Mouse (Mus musculus) T-cell, adult 2 months (primary cell): ENCODE results near the gene Rnf26.
"Not testable (repeated sequence)": the region's sequence is repeated elsewhere in the genome, so short reads cannot be mapped to it uniquely, and the experiment has no call there.

Experiments
- DNase-seq: peaks from one replicate; pipeline ENCODE4 v3.0.0; 2022; ENCODE audit warnings: low spot score

Rnf26 gene

DNA sequence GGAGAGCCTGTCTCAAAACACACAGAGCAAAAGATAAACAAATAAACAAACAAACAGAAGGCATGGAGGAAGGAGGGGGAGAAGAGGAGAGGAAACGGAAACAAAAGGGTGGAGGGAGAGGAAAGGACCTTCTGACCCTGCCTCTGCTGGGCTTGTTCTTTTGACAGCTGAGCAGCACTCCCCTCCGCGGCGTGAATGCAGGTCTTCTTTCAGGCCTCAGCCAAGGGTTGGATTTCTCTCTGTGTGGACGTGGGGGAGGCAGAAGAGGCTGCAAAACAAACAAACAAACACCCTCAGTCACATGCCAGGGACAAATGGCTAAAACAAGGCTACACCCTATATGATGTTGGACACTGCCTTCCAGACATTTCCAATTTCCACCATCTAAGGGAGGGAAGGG, 11.7 kb upstream of the Rnf26 start:
- DNase-seq = no peak

DNA sequence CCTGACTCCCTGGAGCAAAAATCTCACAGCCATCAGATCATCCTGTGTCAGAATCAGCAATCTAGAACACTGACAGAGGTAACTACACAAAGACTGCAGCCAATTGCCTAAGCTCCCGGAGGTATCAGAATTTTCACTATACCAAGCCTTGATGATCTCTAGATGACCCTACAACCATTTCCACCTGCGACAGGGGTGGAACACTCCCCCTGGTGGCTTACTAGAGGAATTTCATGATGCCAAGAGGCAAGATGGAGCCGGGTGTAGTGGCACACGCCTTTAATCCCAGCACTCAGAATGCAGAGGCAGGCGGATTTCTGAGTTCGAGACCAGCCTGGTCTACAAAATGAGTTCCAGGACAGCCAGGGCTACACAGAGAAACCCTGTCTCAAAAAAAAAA, 11.0 kb upstream of the Rnf26 start:
- no peak for DNase-seq

DNA sequence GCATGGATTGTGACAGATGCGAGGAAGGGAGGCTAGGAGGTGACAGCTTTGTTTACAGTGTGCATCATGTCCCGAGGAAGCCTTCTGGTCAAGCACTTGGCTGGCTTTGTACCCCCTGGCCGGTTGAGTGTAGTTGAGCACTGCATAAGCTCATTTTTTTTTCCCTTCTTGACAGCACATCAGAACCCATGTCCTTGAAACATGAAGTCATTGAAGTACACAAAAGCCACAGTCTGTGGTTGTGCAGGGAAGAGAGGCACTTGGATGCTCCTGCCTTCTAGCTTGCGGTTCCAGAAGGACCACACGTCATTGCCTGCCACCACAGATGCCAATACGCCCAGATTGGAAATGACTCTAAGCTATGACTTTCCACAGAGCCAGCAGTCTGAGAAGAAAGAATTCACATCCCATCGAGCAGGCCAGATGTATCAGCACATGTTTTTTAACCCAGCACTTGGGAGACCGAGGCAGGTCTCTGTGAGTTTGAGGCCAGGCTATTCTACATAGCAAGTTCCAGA, 6.7 kb upstream of the Rnf26 start:
- DNase-seq = no peak

DNA sequence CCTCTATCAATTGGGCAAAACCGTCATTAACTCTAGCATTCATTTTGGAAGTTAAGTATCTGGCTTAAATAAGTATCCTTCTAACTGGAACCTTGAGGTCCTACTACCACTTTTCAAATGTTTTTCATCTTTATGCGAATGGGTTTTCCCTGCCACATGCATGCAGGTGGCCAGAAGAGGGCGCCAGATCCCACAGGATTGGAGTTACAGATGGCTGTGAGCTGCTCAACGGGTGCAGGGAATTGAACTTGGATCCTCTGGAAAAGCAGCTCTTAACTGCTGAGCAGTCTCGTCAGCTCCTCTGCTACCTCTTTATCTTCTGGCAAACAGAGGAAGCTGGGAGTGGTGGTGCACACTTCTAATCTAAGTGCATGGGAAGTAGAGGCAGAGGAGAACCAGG, 5.7 kb upstream of the Rnf26 start:
- DNase-seq = peak; percentile 40

DNA sequence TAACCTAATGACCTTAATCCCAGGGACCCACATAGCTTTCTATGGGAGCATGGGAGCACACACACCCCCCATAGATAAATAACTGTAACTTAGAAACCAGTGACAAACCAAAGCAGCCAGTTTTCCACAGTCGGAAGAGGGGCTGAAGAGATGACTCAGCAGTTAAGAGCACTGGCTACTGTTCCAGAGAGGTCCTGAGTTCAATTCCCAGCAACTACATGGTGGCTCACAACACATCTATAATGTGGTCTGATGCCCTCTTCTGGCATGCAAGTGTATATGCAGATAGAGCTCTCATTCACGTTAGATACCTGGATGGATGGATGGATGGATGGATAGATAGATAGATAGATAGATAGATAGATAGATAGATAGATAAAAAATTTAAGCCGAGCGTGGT, 2.9 kb upstream of the Rnf26 start:
- no peak for DNase-seq

DNA sequence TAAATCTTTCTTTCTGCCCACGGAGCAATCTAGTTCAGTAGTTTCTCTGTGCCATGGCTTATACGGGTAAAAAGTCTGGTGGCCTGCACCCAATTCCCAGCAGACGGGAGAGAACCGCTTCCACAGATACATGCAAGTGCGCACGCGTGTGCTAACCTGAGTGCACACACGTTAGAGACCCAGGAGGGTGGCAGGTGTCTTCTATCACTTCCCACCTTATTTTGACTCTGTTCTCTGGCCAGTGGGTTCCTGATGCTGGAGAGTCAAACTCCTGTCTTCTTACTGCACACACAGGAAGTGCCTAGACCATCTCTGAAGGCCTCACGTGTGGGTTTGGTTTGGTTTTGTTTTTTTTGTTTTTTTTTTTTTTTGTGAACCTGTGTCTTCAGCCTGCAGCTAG, 2.3 kb upstream of the Rnf26 start:
- no peak for DNase-seq

DNA sequence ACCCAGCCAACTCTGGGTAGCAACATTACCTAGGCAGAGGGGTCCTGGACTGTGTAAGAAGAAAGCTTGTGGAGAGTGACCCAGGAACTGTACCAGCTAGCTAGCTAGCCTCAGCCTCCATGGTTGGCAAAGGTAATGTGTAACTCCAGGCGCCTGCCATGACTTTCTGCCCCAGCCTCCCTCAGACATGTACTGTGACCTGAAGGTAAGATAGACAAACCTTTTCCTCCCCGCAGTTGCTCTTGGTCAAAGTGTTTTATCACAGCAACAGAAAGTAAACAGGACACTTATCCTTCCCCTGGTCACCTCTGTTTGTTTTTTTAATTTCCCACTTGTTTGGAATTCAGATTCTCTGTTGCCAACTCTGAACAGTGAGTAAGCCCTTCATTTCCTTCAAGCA, 1.1 kb upstream of the Rnf26 start:
- no peak for DNase-seq

DNA sequence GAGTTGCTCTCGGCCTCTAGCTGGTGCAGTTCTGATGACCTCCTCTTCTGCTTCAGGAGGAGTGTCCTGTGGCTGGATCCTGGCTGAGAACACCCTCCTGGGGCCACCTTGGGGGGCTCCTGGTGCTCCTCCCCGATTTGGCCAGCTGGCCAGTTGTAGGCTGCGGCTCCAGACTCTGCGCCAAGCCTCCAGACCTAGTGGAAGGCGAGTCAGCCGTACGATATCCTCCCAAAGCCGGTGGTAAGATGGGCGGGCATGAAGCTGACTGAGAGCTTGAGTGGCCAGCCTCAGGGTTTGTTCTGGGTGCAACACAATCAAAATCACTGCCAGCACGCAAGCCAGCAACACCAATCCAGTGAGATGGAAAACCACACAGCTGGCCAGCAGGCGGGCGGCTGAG, 1.4 kb downstream of the Rnf26 start:
- DNase-seq = not testable (repeated sequence)

DNA sequence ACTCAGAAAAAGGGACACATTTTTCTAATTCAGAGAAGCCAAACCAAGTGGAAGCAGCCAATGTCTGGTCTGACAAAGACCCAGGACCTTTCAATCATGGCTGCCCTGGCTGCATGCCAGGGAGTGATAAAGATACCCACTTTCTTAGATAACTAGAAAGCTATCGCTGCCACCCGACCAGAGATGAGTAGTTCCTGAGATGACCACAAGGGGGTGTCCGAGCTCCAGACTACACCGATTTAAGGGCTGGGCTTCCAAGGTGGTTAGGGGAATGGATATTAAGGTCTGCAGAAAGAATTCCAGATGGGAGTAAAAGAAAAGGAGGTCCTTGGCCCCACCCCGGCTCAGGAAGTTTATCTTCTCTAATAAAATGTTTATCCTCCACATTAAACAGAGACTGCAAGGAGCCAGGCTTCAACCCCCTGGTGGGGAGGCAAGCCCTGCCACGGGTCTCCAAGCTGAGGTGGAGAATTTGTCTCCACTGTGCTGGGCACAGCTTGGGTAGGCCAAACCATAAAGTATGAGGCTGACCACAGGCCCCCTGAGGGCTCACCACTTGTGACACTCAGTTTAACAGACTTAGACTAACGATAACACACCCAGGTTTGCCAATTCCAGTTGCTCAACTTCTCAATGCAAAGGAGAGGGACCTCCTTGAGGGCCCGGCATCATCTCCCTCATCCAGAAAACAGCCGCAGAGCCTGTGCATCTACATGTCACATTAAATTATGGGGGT, 3.8 kb downstream of the Rnf26 start:
- peak; percentile 69 for DNase-seq

DNA sequence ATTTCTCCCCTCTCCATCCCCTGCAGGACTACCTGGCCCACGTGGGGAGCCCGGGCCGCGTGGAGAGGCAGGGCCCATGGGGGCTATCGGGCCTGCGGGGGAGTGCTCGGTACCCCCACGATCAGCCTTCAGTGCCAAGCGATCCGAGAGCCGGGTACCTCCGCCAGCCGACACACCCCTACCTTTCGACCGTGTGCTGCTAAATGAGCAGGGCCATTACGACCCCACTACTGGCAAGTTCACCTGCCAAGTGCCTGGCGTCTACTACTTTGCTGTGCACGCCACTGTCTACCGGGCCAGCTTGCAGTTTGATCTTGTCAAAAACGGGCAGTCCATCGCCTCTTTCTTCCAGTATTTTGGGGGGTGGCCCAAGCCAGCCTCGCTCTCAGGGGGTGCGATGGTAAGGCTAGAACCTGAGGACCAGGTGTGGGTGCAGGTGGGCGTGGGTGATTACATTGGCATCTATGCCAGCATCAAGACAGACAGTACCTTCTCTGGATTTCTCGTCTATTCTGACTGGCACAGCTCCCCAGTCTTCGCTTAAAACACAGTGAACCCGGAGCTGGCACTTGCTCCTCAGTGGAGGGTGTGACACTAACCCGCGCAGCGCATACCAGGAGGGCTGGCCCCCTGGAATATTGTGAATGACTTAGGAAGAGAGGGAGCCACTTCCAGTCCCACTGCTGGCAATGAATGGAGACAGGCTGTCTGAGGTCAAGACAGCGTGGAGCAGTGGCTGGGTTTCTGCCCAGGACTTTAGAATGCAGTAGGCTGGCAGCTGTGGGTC, 4.9 kb downstream of the Rnf26 start:
- DNase-seq = no peak

DNA sequence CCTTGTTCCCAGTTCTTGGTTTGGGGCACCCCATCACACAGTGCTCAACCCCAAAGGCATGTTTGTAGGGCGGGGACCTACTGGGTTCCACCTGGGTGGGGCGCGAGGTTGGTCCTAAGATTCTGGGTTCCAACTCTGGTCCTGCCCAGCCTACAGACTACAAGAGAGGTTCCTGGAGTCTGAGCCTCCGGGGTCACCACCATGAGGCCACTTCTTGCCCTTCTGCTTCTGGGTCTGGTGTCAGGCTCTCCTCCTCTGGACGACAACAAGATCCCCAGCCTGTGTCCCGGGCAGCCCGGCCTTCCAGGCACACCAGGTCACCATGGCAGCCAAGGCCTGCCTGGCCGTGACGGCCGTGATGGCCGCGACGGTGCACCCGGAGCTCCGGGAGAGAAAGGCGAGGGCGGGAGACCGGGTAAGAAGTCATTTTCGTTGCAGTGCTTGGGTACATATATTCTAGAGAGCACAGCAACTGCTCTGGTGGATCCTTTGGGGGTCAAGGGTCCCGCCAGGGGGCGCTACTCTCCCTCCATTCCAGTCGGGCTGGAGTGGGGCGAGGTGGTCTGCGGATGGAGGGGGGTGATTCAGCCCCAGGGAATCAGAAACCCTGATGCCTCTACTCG, 5.6 kb downstream of the Rnf26 start:
- no peak for DNase-seq

DNA sequence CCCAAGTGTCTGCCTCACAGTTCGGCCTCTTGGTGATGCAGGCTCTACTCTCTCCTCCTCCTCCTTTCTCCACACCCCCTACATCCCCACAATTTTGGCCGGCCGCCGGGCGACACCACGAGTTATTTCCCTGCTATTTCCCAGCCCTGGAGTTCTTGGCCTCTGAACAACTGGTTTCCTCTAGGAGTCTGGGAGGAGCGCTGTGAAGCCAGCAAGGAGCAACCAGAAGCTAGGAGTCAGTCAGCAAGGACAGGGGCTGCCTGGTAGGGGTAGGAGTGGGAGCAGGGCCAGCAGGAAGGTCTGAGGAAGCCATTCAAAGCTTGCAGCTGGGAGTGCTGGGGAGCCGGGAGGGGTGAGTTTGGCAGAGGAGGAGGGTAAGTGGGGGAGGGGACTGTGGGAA, 6.2 kb downstream of the Rnf26 start, which contains the start of gene C1qtnf5:
TSS of gene C1qtnf5 (plus strand) at position 136 of the 400 bp plus-strand sequence.
- no peak for DNase-seq

DNA sequence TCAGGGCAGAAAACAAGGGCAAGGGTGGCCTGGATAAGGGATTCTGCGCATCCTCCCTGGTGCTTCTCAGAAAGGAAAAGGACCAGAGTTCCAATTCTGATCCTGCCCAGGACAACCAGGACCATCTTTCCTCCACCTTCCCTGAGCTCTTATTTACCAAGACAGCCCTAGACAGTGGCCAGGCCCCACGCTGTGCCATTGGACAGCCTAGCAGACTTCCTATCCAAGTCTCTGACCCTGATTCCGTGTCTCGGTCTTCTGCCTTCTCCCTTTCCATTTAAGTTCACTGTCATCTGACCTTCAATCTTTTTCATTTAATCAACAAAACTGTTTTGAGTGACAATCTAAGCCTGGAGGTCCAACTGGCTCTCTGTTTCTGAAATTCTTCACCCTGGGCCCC, 6.7 kb downstream of the Rnf26 start:
- DNase-seq = no peak

DNA sequence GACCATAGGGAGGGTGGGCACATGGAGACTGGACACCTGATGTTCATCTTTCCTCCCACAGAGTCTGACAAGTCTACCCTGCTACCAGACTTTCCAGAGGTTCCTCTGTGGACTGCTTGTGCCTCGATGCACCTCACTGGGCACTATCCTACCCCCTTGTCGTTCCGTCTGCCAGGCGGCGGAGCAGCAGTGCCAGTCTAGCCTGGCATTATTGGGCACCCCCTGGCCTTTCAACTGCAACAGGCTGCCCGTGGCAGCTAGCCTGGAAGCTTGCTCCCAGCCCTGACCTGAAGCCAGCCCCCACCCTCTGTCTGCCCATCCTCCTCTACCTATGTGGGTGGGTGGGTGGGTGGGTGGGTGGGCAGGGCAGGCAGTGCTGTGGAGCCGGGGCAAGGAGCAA, 7.1 kb downstream of the Rnf26 start:
- no peak for DNase-seq

DNA sequence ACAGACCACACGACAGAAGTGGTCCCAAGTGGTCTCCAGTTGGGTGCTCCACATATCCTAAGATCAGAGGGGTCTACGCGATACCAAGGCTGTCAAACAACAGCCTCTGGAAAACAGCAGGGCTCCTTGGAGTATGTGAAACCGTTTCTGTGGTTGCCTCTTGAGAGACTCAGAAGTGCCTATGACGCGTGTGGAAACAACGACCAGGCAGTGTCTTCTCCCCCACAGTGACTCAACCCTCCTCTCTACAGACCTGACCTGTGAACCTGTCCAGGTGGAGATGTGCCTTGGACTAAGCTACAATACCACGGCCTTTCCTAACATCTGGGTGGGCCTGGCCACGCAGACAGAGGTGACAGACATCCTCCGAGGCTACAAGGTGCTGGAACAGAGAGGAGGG, 7.5 kb downstream of the Rnf26 start:
- DNase-seq = no peak

DNA sequence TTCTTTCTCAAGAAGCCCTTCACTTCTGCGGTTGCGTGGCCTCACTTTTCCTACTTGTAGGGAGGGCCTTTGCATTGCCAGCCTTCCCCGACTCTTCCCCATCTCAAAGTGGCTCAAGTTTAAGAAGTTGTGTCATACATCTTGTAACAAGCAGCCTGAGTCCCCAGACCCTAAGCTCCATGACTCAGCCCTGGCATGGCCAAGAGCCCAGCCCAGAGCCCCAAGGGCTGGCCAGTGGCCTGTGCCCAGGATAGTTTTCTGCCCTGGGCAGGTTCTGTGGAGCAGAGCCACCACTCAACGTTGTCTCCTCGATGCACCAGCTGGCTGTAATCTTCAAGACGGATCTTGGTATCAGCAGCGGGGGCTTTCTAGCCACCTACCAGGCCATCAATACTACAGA, 8.4 kb downstream of the Rnf26 start:
- DNase-seq = no peak

DNA sequence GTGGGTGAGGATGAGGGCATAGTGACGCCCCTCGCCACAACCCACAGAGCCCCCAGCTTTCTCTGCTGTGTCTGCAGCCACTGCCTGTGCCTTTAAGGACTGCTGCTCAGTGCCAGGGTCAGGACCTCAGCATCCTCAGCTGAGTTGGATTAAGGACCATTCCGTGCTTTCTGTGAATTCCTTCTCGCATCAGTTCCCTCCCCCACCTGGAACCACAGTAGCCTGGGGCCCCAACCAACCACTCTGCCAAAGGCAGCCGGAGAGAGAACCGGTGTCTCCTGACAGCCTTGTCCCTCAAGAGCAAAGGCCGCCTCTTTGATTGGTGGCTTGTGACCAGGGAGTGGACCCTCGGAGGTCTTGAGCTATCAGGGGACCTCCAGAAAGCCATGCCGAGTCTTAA, 11.8 kb downstream of the Rnf26 start, which contains the start of gene Mfrp:
TSS of gene Mfrp (plus strand) at position 240 of the 400 bp plus-strand sequence.
- DNase-seq = no peak

DNA sequence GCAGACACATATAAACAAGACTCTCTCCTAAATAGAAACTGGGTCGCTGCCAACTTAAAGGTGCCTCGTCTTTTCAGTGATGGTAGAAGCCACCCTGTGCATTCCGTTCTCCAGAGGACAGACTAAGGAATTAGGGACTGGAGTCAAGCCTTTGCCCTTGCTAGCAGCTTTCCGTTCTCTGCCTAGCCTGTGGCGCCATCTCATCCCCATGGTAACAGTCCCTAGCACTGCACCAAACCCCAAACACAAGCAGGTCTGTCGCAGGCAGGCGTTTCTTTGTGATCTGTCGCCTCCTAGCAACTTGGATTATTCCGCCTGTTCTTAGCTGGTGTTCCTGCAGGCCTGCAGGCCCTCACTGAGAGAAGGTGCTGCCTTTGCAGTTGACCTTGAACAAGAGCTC, 16.8 kb downstream of the Rnf26 start:
- no peak for DNase-seq

DNA sequence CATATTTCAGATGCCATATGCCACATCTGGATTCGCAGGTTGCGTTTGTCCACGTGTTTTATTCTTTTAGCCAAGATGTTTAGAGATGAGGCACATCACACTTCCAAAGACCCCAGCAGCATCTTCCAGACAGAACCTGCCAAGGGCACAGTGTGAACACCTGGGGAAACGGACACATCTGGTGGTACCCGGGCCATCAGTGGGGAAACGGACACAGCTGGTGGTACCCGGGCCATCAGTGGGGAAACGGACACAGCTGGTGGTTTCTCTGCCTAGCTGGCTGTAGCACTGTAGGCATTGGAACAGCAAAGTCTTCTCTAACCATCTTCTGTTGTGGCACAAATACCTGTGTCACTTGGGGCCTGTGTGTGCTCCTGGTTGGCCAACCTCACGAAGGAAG, 17.5 kb downstream of the Rnf26 start:
- no peak for DNase-seq

DNA sequence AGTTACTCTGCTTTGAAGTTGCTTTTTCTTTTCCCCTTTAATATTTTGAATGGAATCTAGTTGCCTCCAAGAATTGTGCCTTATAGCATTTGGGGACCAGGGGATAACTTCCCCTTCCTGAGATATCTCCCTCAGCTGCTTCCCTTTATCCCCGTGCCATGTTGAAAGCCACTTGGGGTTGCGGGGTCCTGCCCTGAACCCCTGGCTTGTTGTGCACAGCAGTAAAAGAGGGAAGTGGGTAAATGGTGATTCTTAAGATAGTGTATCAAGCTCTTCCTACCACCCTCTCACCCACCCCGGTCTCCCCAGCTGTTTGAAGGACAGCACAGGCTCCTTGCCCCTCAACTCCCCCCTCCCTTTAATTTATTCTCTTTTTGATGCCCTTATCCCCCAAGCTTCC, 18.6 kb downstream of the Rnf26 start:
- DNase-seq = no peak

DNA sequence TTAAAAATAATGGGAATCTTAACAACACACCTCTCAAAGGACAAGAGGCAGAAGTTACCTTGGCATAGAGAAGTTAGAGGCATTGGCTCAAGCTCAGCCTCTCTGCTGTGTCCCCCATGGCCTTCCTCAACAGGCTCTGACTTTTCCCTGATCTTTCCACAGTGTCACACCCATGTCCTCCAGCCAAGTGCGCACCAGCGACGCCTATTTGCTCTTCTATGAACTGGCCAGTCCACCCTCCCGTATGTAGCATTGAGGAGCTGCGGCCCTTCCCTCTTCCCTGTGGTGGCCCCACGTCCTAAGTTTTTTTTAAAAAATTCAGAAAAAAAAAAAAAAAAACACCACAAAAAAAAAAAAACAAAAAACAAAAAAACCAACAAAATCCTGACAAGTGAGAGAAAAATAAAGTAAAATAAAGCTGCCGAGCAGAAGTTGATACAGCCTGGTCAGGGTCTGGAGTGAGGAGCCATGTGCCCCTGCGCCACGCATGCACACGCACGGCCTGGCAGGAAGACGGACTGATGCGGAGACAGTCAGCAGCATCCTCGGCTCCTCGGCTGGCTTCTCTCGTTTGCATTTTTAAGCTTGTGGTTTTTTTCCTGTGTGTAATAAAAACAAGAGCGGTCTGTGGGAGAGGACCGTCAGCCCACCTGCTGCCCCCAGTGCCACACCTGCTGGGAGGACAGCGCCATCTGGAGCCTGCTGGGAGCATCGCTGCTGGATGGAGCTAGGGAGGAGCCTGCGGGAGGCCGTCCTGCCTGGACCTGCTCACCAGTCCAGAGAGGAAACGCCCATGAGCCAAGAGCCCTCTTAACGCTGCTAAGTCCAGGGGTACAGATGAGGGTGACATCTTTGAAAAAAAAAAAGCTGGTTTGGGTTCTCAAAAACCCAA, 19.5 kb downstream of the Rnf26 start:
- peak; percentile 79 for DNase-seq
